8 mouse cellular contexts compared by ENCODE assay signal in genomic region chr13:29628607-29629006, GRCm38 (mm10).
A peak's percentile ranks its signal among the peaks of the same experiment; 100 is the strongest.
DNase-seq lines count a peak whose midpoint lies in the region; ATAC-seq and TF ChIP-seq lines count a peak whose summit lies in the region.

No protein-coding gene starts in this region.

- H3K9ac ChIP-seq in embryonic facial prominence, embryonic 11.5 days (replicated peaks; ENCODE audit: low read length), result no peak overlapping the region
- H3K9ac ChIP-seq in embryonic facial prominence, embryonic 12.5 days, result no peak overlapping the region
- no peak overlapping the region for H3K9ac ChIP-seq in intestine, embryonic 15.5 days
- H3K9ac ChIP-seq in hindbrain, embryonic 12.5 days, result no peak overlapping the region

- no peak overlapping the region for H3K27ac ChIP-seq in embryonic facial prominence, embryonic 11.5 days (replicated peaks; ENCODE audit: low read depth, low read length)
- H3K27ac ChIP-seq in embryonic facial prominence, embryonic 10.5 days (replicated peaks), result no peak overlapping the region
- H3K27ac ChIP-seq in embryonic facial prominence, embryonic 12.5 days, result 0 out of 2 replicates have a peak overlapping the region, but pooled peaks have one; percentile 30
- H3K27ac ChIP-seq in intestine, embryonic 15.5 days, result no peak overlapping the region
- no peak overlapping the region for H3K27ac ChIP-seq in hindbrain, embryonic 12.5 days
- no peak overlapping the region for H3K27ac ChIP-seq in layer of hippocampus, adult 2 months

- H3K9me3 ChIP-seq in embryonic facial prominence, embryonic 11.5 days (replicated peaks; ENCODE audit: control insufficient read depth, low read length), result no peaks in the 10 kb centered on the region
- no peaks in the 10 kb centered on the region for H3K9me3 ChIP-seq in embryonic facial prominence, embryonic 10.5 days
- H3K9me3 ChIP-seq in embryonic facial prominence, embryonic 12.5 days, result no peaks in the 10 kb centered on the region
- no peaks in the 10 kb centered on the region for H3K9me3 ChIP-seq in intestine, embryonic 15.5 days
- no peaks in the 10 kb centered on the region for H3K9me3 ChIP-seq in hindbrain, embryonic 12.5 days (replicated peaks)

- DNase-seq in embryonic facial prominence, embryonic 11.5 days (ENCODE audit: low spot score), result peak; percentile 32
- no peak for DNase-seq in embryonic facial prominence, embryonic 10.5 days (ENCODE audit: low spot score)
- peak; percentile 50 to 53 for DNase-seq in lung, postnatal 4 days
- DNase-seq in B cell, adult 2 months, result no peak
- DNase-seq in layer of hippocampus, adult 2 months (ENCODE audit: low spot score in 2 of 2), result no peak

- H3K36me3 ChIP-seq in embryonic facial prominence, embryonic 11.5 days (replicated peaks; ENCODE audit: control insufficient read depth, insufficient read depth, low read depth, low read length), result no peaks in the 10 kb centered on the region
- H3K36me3 ChIP-seq in embryonic facial prominence, embryonic 10.5 days (replicated peaks), result no peaks in the 10 kb centered on the region
- H3K36me3 ChIP-seq in embryonic facial prominence, embryonic 12.5 days, result no peaks in the 10 kb centered on the region
- H3K36me3 ChIP-seq in intestine, embryonic 15.5 days, result no peaks in the 10 kb centered on the region
- no peaks in the 10 kb centered on the region for H3K36me3 ChIP-seq in hindbrain, embryonic 12.5 days

- H3K4me3 ChIP-seq in embryonic facial prominence, embryonic 11.5 days (ENCODE audit: low read depth, low read length), result no peak overlapping the region
- no peak overlapping the region for H3K4me3 ChIP-seq in embryonic facial prominence, embryonic 10.5 days
- no peak overlapping the region for H3K4me3 ChIP-seq in embryonic facial prominence, embryonic 12.5 days
- no peak overlapping the region for H3K4me3 ChIP-seq in intestine, embryonic 15.5 days (replicated peaks)
- H3K4me3 ChIP-seq in hindbrain, embryonic 12.5 days, result no peak overlapping the region
- no peak overlapping the region for H3K4me3 ChIP-seq in layer of hippocampus, adult 2 months

- TF ChIP-seq CTCF in layer of hippocampus, adult 2 months (conservative IDR thresholded peaks at IDR 0.05), result no peak

- WGBS in embryonic facial prominence, embryonic 11.5 days, result 55% methylated on average over 4 of the region's 5 CpGs
- 57% methylated on average over 5 of the region's 5 CpGs for WGBS in embryonic facial prominence, embryonic 10.5 days
- WGBS in embryonic facial prominence, embryonic 12.5 days, result 38% methylated on average over 5 of the region's 5 CpGs
- 53% methylated on average over 5 of the region's 5 CpGs for WGBS in intestine, embryonic 15.5 days
- WGBS in hindbrain, embryonic 12.5 days, result 50% methylated on average over 4 of the region's 5 CpGs

- no peak overlapping the region for H3K4me2 ChIP-seq in embryonic facial prominence, embryonic 11.5 days (ENCODE audit: low read depth, low read length)
- H3K4me2 ChIP-seq in embryonic facial prominence, embryonic 12.5 days (replicated peaks), result no peak overlapping the region
- H3K4me2 ChIP-seq in intestine, embryonic 15.5 days (replicated peaks), result no peak overlapping the region
- no peak overlapping the region for H3K4me2 ChIP-seq in hindbrain, embryonic 12.5 days (replicated peaks)

- no peak for ATAC-seq in embryonic facial prominence, embryonic 11.5 days (replicated peaks; ENCODE audit: insufficient number of reproducible peaks, low FRiP score, low TSS enrichment, low read depth)
- no peak for ATAC-seq in embryonic facial prominence, embryonic 12.5 days (ENCODE audit: insufficient number of reproducible peaks, insufficient read depth, low FRiP score, low TSS enrichment)
- peak; percentile 75 for ATAC-seq in intestine, embryonic 15.5 days
- no peak for ATAC-seq in hindbrain, embryonic 12.5 days (ENCODE audit: low FRiP score)

- no peaks in the 10 kb centered on the region for H3K4me1 ChIP-seq in embryonic facial prominence, embryonic 11.5 days (ENCODE audit: control insufficient read depth, insufficient read depth, low read length)
- H3K4me1 ChIP-seq in embryonic facial prominence, embryonic 10.5 days, result peaks cover 11% of the 10 kb centered on the region
- 0 out of 2 replicates have a peak, but pooled peaks cover 4% of the 10 kb centered on the region for H3K4me1 ChIP-seq in embryonic facial prominence, embryonic 12.5 days
- peaks cover 7% of the 10 kb centered on the region for H3K4me1 ChIP-seq in intestine, embryonic 15.5 days (replicated peaks)
- H3K4me1 ChIP-seq in hindbrain, embryonic 12.5 days, result peaks cover 2% of the 10 kb centered on the region; the same call in 1 of the 2 replicates

- no peaks in the 10 kb centered on the region for H3K27me3 ChIP-seq in embryonic facial prominence, embryonic 11.5 days (ENCODE audit: control insufficient read depth, insufficient read depth, low read length)
- H3K27me3 ChIP-seq in embryonic facial prominence, embryonic 10.5 days (replicated peaks; ENCODE audit: low read depth, poor library complexity, severe bottlenecking), result no peaks in the 10 kb centered on the region
- no peaks in the 10 kb centered on the region for H3K27me3 ChIP-seq in embryonic facial prominence, embryonic 12.5 days
- no peaks in the 10 kb centered on the region for H3K27me3 ChIP-seq in intestine, embryonic 15.5 days (replicated peaks)
- no peaks in the 10 kb centered on the region for H3K27me3 ChIP-seq in hindbrain, embryonic 12.5 days

Comparison
In these comparisons a context has a peak if more than half of its experiments do, and no peak if none do; other contexts are left out.
1. DNase-seq: peak in embryonic facial prominence, embryonic 11.5 days (single experiment) and lung, postnatal 4 days (2 of 2); none in embryonic facial prominence, embryonic 10.5 days (single experiment), B cell, adult 2 months (0 of 2) and layer of hippocampus, adult 2 months (0 of 2).